Mouse (Mus musculus): ENCODE data around the gene Mnx1. TPM values are rescaled to one million over a fixed set of nuclear protein-coding genes. Genes with fewer than 3 reads are reported as not detected.

Gene Mnx1
- polyA plus RNA-seq (2012; rRNA removed), result not detected in 2 replicates

- DNase-seq (ENCODE audit: low read depth), result no peak
These were observed at the start of gene Mnx1 for GRCm38 (mm10) chr5:29478208-29479197. Gene Mnx1 (minus strand): TSS chr5:29478470.

- DNase-seq (ENCODE audit: low read depth), result no peak
These were observed 38.2 kb upstream of the Mnx1 start for GRCm38 (mm10) chr5:29516432-29516831.

GRCm38 (mm10) chr5:29515888-29516287 lies 37.6 kb upstream of the Mnx1 start:
- DNase-seq (ENCODE audit: low read depth), result no peak

GRCm38 (mm10) chr5:29507013-29507412 lies 28.7 kb upstream of the Mnx1 start:
- no peak for DNase-seq (ENCODE audit: low read depth)

- no peak for DNase-seq (ENCODE audit: low read depth)
These were observed 9.1 kb upstream of the Mnx1 start for GRCm38 (mm10) chr5:29487321-29487720.

- DNase-seq (ENCODE audit: low read depth), result no peak
These were observed 7.7 kb upstream of the Mnx1 start for GRCm38 (mm10) chr5:29485941-29486320.

- DNase-seq (ENCODE audit: low read depth), result no peak
These were observed 7.0 kb upstream of the Mnx1 start for GRCm38 (mm10) chr5:29484965-29485940.

GRCm38 (mm10) chr5:29483801-29484200 lies 5.5 kb upstream of the Mnx1 start:
- DNase-seq (ENCODE audit: low read depth), result no peak

- no peak for DNase-seq (ENCODE audit: low read depth)
These were observed 926 bp upstream of the Mnx1 start for GRCm38 (mm10) chr5:29479198-29479593.

- no peak for DNase-seq (ENCODE audit: low read depth)
These were observed 629 bp downstream of the Mnx1 start for GRCm38 (mm10) chr5:29477474-29478207.

- DNase-seq (ENCODE audit: low read depth), result no peak
These were observed 2.2 kb downstream of the Mnx1 start for GRCm38 (mm10) chr5:29476021-29476420.

GRCm38 (mm10) chr5:29475556-29475955 lies 2.7 kb downstream of the Mnx1 start:
- DNase-seq (ENCODE audit: low read depth), result no peak

- DNase-seq (ENCODE audit: low read depth), result no peak
These were observed 3.2 kb downstream of the Mnx1 start for GRCm38 (mm10) chr5:29475041-29475440.

- DNase-seq (ENCODE audit: low read depth), result no peak
These were observed 3.9 kb downstream of the Mnx1 start for GRCm38 (mm10) chr5:29474246-29474960.

- DNase-seq (ENCODE audit: low read depth), result no peak
These were observed 4.6 kb downstream of the Mnx1 start for GRCm38 (mm10) chr5:29473551-29474245.

GRCm38 (mm10) chr5:29471855-29472665 lies 6.2 kb downstream of the Mnx1 start:
- no peak for DNase-seq (ENCODE audit: low read depth)

- DNase-seq (ENCODE audit: low read depth), result no peak
These were observed 6.9 kb downstream of the Mnx1 start for GRCm38 (mm10) chr5:29471396-29471795.

GRCm38 (mm10) chr5:29470851-29471394 lies 7.3 kb downstream of the Mnx1 start:
- DNase-seq (ENCODE audit: low read depth), result no peak

GRCm38 (mm10) chr5:29470271-29470670 lies 8.0 kb downstream of the Mnx1 start:
- no peak for DNase-seq (ENCODE audit: low read depth)

All from gonadal fat pad, adult 2 months (tissue).